Mouse (Mus musculus): ENCODE measurements at regions not wholly inside any gene's neighbourhood (a gene's known extent, or its start where the extent isn't known, plus 50 kb on each side); places are given as distances from the start of the nearest gene placed in this dataset.

DNA sequence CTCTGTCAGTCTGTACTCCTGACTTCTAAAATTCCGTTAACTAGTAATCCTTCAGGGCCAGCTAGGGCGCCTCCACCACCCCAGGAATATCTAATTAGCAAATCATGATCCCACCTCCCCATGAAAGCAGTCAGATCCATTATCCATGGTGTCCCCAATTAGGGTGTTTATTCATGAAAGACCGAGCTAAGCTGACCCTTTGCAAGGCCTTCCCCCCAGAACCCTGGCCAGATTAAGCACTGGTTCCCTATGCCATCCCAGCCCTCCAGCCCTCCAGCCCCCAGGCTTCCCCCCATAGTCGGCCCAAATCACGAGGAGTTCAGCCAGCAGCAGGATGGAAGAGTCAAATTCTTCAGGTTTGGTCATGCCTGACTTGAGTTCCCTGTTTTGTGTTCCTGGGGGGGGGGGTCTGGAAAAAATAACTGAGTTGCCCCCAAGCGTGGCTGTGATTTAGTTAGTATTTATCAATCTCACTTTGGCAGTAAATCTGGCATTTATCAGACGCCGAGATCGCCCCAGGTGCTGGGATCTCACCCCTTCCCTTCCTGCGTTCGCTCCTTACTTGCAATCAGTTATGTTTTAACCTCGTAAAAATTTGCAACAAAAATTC lies 272.7 kb upstream of the Sall1 start:
- 58% methylated on average over 12 of the region's 12 CpGs for WGBS (ENCODE audit: insufficient replicate concordance)
- no peak overlapping the region for H3K27ac ChIP-seq (ENCODE audit: low read length)

DNA sequence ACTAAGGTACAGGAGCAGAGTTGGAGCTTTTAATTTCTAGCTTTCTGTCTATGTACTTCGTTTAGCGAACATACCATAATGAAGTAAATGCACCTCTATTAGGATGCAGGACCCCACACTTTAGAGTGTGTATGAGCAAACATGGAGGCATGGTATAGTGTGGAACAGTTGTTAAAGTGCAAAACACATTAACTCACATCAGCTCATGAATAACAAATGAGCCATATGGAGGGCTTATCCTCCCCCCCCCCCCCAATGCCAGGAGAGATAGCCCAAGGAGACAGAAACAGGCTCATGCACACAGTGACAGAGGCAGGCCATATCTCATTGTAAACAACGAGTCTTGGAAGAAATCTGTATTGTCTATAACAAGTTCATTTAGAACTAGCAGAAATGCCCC lies 270.9 kb upstream of the Sall1 start:
- H3K27me3 ChIP-seq (ENCODE audit: control insufficient read depth, insufficient read depth, low read depth, low read length) = no peaks in the 10 kb centered on the region
- H3K4me3 ChIP-seq (ENCODE audit: low read depth, low read length) = no peak overlapping the region
- H3K9me3 ChIP-seq (replicated peaks; ENCODE audit: control insufficient read depth, low read length) = no peaks in the 10 kb centered on the region
- H3K36me3 ChIP-seq (ENCODE audit: control insufficient read depth, insufficient read depth) = no peaks in the 10 kb centered on the region
- H3K4me1 ChIP-seq (ENCODE audit: control insufficient read depth, low read depth, low read length) = no peaks in the 10 kb centered on the region
- no peak overlapping the region for H3K27ac ChIP-seq (ENCODE audit: low read length)
- no peak overlapping the region for H3K9ac ChIP-seq (ENCODE audit: low read depth, low read length)
- WGBS (ENCODE audit: insufficient replicate concordance) = 65% methylated on average over 3 of the region's 3 CpGs
- ATAC-seq (ENCODE audit: low read depth) = no peak
- H3K4me2 ChIP-seq (ENCODE audit: low read depth, low read length) = no peak overlapping the region

More for the DNA sequence above, 272.7 kb upstream of the Sall1 start:
- Histone ChIP-seq H3K36me3 (ENCODE audit: control insufficient read depth, insufficient read depth) (no peaks in the 10 kb centered on the region), H3K4me3 (ENCODE audit: low read depth, low read length) (no peak overlapping the region), H3K27me3 (ENCODE audit: control insufficient read depth, insufficient read depth, low read depth, low read length) (no peaks in the 10 kb centered on the region), H3K9ac (ENCODE audit: low read depth, low read length) (no peak overlapping the region), H3K4me1 (ENCODE audit: control insufficient read depth, low read depth, low read length) (no peaks in the 10 kb centered on the region), H3K9me3 (replicated peaks; ENCODE audit: control insufficient read depth, low read length) (no peaks in the 10 kb centered on the region), H3K4me2 (ENCODE audit: low read depth, low read length) (no peak overlapping the region)
- ATAC-seq (ENCODE audit: low read depth) = no peak

DNA sequence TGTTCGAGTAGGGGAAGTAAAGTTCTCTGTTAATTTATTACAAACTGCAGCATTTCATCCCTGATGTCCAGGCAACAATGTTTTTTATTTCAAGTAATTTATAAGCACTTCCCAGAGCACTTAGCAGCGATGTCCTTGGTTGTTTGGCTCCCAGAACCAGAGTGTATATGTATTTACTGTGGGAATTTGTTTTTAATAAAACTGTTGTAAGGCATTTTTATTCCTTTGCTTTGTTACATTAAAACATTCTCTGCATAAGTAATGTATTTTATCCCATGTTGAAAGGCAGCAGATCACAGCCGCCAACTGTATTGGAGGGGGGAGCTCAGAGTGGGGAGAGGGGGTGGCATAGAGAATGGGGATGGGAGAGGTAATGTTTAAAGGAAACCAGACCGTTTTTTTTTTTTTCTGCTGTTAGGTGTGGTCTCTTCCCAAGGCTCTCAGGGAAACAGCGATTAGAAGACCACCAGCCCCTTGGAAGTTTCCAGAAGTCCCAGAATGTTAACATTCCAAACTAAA lies 266.8 kb upstream of the Sall1 start:
- 44% methylated on average over 5 of the region's 5 CpGs for WGBS (ENCODE audit: insufficient replicate concordance)
- Histone ChIP-seq H3K4me1 (ENCODE audit: control insufficient read depth, low read depth, low read length) (no peaks in the 10 kb centered on the region), H3K4me2 (ENCODE audit: low read depth, low read length) (no peak overlapping the region)

DNA sequence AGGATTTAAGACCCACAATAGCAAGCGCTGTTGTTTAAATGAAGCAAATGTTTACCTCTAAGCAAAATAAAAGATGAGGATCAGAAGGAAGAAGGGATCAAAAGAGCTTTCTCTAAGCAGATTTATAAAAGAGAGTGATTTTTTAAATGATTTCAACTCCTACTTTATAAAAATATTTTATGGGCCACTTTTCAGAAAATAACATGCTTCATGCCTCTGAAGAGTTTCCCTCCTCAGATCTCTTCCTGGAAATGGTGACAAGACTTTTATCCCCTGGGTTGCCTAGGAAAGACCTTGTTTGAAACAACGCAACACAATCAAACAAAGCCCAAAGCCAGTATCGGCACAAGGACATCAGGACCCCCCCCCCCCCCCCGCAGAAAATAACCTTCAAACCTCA lies 265.6 kb upstream of the Sall1 start:
- no peak overlapping the region for H3K9ac ChIP-seq (ENCODE audit: low read depth, low read length)
- H3K36me3 ChIP-seq (ENCODE audit: control insufficient read depth, insufficient read depth) = no peaks in the 10 kb centered on the region
- H3K27ac ChIP-seq (ENCODE audit: low read length) = no peak overlapping the region
- H3K4me2 ChIP-seq (ENCODE audit: low read depth, low read length) = no peak overlapping the region
- 30% methylated on average over 4 of the region's 4 CpGs for WGBS (ENCODE audit: insufficient replicate concordance)
- no peaks in the 10 kb centered on the region for H3K9me3 ChIP-seq (replicated peaks; ENCODE audit: control insufficient read depth, low read length)
- H3K4me1 ChIP-seq (ENCODE audit: control insufficient read depth, low read depth, low read length) = no peaks in the 10 kb centered on the region
- H3K27me3 ChIP-seq (ENCODE audit: control insufficient read depth, insufficient read depth, low read depth, low read length) = no peaks in the 10 kb centered on the region
- no peak overlapping the region for H3K4me3 ChIP-seq (ENCODE audit: low read depth, low read length)
- no peak for ATAC-seq (ENCODE audit: low read depth)

More for the DNA sequence above, 266.8 kb upstream of the Sall1 start:
- no peaks in the 10 kb centered on the region for H3K9me3 ChIP-seq (replicated peaks; ENCODE audit: control insufficient read depth, low read length)
- no peak overlapping the region for H3K9ac ChIP-seq (ENCODE audit: low read depth, low read length)
- no peaks in the 10 kb centered on the region for H3K36me3 ChIP-seq (ENCODE audit: control insufficient read depth, insufficient read depth)
- H3K4me3 ChIP-seq (ENCODE audit: low read depth, low read length) = no peak overlapping the region
- ATAC-seq (ENCODE audit: low read depth) = no peak
- H3K27ac ChIP-seq (ENCODE audit: low read length) = no peak overlapping the region
- H3K27me3 ChIP-seq (ENCODE audit: control insufficient read depth, insufficient read depth, low read depth, low read length) = no peaks in the 10 kb centered on the region

DNA sequence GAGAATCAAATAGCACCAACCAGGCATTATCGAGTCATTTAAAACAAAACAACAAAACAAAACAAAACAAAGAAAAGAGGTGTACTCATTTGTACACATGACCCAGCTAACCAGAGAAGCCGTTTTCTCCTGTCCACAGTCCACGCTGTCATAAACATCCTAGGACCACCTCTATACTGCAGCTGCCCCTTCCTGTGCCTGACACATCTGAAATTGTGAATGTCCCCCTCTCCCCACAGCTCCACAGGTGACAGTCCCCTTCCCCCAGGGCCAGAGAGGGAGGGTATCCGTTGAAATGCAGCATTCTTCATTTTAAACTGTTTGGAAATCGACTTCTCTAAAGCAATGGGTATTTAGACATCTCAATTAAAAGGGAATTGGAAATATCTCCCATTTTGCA lies 265.0 kb upstream of the Sall1 start:
- no peaks in the 10 kb centered on the region for H3K9me3 ChIP-seq (replicated peaks; ENCODE audit: control insufficient read depth, low read length)
- no peak overlapping the region for H3K4me2 ChIP-seq (ENCODE audit: low read depth, low read length)
- no peak overlapping the region for H3K4me3 ChIP-seq (ENCODE audit: low read depth, low read length)
- no peak overlapping the region for H3K27ac ChIP-seq (ENCODE audit: low read length)
- H3K4me1 ChIP-seq (ENCODE audit: control insufficient read depth, low read depth, low read length) = no peaks in the 10 kb centered on the region
- ATAC-seq (ENCODE audit: low read depth) = no peak
- 31% methylated on average over 5 of the region's 5 CpGs for WGBS (ENCODE audit: insufficient replicate concordance)
- H3K36me3 ChIP-seq (ENCODE audit: control insufficient read depth, insufficient read depth) = no peaks in the 10 kb centered on the region
- no peak overlapping the region for H3K9ac ChIP-seq (ENCODE audit: low read depth, low read length)
- H3K27me3 ChIP-seq (ENCODE audit: control insufficient read depth, insufficient read depth, low read depth, low read length) = no peaks in the 10 kb centered on the region

DNA sequence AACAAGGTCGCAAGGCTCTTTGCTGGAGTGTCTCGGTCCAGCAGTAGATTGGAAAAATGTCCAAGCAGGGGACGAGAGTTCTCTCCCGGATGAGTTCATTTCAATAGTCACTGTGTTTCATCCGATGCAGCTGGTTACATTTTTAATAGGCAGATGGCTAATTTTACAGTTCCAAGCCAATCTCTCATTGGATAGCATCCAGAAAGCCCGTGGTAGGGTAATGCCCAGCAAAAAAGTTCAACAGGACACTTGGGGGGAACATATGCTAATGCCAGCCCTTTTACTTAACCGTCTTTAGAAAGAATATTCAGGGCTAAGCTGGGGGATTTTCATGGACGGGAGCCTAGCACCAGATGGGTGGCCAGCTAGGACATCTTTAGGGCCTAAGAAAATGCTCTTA lies 264.6 kb upstream of the Sall1 start:
- H3K9ac ChIP-seq (ENCODE audit: low read depth, low read length) = no peak overlapping the region
- 59% methylated on average over 8 of the region's 8 CpGs for WGBS (ENCODE audit: insufficient replicate concordance)
- H3K9me3 ChIP-seq (replicated peaks; ENCODE audit: control insufficient read depth, low read length) = no peaks in the 10 kb centered on the region
- no peak overlapping the region for H3K27ac ChIP-seq (ENCODE audit: low read length)
- H3K4me1 ChIP-seq (ENCODE audit: control insufficient read depth, low read depth, low read length) = no peaks in the 10 kb centered on the region
- ATAC-seq (ENCODE audit: low read depth) = no peak
- H3K36me3 ChIP-seq (ENCODE audit: control insufficient read depth, insufficient read depth) = no peaks in the 10 kb centered on the region
- no peak overlapping the region for H3K4me3 ChIP-seq (ENCODE audit: low read depth, low read length)
- no peak overlapping the region for H3K4me2 ChIP-seq (ENCODE audit: low read depth, low read length)
- H3K27me3 ChIP-seq (ENCODE audit: control insufficient read depth, insufficient read depth, low read depth, low read length) = no peaks in the 10 kb centered on the region

DNA sequence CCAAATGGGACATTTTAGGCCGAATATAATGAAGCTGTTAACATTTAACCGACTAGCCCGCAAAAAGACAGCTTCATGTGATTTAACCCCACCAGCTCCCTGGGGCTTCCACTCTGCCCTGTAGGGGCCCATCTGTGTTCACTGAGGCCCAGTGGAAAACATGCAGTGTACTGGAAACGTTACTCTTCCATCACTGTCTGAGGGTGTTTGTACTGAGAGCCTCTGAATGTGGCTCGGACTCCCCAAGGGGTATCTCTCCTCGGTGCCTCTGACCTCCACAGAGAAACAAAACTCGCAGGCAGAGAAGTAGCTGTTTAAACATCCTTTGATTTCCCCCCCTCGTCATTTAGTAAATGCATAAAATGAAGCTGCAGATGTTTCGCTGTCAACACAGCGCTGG lies 263.6 kb upstream of the Sall1 start:
- no peak overlapping the region for H3K9ac ChIP-seq (ENCODE audit: low read depth, low read length)
- no peaks in the 10 kb centered on the region for H3K4me1 ChIP-seq (ENCODE audit: control insufficient read depth, low read depth, low read length)
- H3K4me2 ChIP-seq (ENCODE audit: low read depth, low read length) = no peak overlapping the region
- no peaks in the 10 kb centered on the region for H3K36me3 ChIP-seq (ENCODE audit: control insufficient read depth, insufficient read depth)
- no peak overlapping the region for H3K4me3 ChIP-seq (ENCODE audit: low read depth, low read length)
- no peaks in the 10 kb centered on the region for H3K9me3 ChIP-seq (replicated peaks; ENCODE audit: control insufficient read depth, low read length)
- ATAC-seq (ENCODE audit: low read depth) = no peak
- H3K27me3 ChIP-seq (ENCODE audit: control insufficient read depth, insufficient read depth, low read depth, low read length) = no peaks in the 10 kb centered on the region
- WGBS (ENCODE audit: insufficient replicate concordance) = 55% methylated on average over 10 of the region's 10 CpGs
- no peak overlapping the region for H3K27ac ChIP-seq (ENCODE audit: low read length)

DNA sequence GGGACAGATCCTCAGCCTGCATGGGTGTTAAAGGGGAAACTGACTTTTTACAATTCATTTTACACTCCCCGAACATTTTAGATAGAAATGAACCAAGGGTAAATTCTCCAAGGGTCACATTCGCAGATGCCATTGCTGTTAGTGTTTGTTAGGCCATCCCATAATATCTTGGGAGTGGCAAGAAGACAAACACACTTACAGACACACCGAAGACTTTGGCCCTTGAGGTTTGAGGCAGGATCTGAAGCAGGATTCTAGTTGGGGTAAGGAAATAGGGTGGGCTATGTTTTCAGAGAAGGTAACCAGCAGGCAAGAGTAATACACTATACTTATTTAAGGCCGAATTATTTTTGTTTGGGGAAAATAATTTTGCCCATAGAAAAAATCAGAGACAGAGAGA lies 263.1 kb upstream of the Sall1 start:
- Histone ChIP-seq H3K9ac (ENCODE audit: low read depth, low read length) (no peak overlapping the region), H3K36me3 (ENCODE audit: control insufficient read depth, insufficient read depth) (no peaks in the 10 kb centered on the region), H3K4me3 (ENCODE audit: low read depth, low read length) (no peak overlapping the region)

DNA sequence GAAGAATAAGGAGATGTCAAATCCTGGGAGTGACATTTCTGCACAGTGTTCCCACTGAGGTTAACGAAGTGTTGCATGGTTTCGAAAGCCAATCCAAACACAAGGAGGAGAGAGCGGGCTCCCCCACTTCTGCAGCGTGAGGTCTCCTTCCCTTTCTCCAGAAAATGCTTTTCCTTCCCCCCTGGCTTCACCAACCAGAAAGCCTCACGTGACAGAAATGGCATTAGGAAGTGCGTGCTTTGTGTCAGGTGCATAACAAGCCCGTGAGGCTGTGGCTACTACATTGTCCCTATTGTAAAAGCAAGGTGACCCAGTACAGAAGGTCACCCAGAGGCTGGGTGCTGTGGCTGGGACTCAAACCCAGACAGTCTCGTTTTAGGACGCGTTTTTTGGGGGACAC lies 260.2 kb upstream of the Sall1 start:
- Histone ChIP-seq H3K4me3 (ENCODE audit: low read depth, low read length) (no peak overlapping the region), H3K9ac (ENCODE audit: low read depth, low read length) (no peak overlapping the region), H3K27me3 (ENCODE audit: control insufficient read depth, insufficient read depth, low read depth, low read length) (no peaks in the 10 kb centered on the region), H3K9me3 (replicated peaks; ENCODE audit: control insufficient read depth, low read length) (no peaks in the 10 kb centered on the region), H3K36me3 (ENCODE audit: control insufficient read depth, insufficient read depth) (no peaks in the 10 kb centered on the region), H3K27ac (ENCODE audit: low read length) (no peak overlapping the region), H3K4me1 (ENCODE audit: control insufficient read depth, low read depth, low read length) (no peaks in the 10 kb centered on the region), H3K4me2 (ENCODE audit: low read depth, low read length) (no peak overlapping the region)
- 59% methylated on average over 10 of the region's 10 CpGs for WGBS (ENCODE audit: insufficient replicate concordance)
- ATAC-seq (ENCODE audit: low read depth) = no peak

More for the DNA sequence above, 263.1 kb upstream of the Sall1 start:
- no peaks in the 10 kb centered on the region for H3K9me3 ChIP-seq (replicated peaks; ENCODE audit: control insufficient read depth, low read length)
- H3K27ac ChIP-seq (ENCODE audit: low read length) = no peak overlapping the region
- H3K4me2 ChIP-seq (ENCODE audit: low read depth, low read length) = no peak overlapping the region
- no peaks in the 10 kb centered on the region for H3K4me1 ChIP-seq (ENCODE audit: control insufficient read depth, low read depth, low read length)
- ATAC-seq (ENCODE audit: low read depth) = no peak
- no peaks in the 10 kb centered on the region for H3K27me3 ChIP-seq (ENCODE audit: control insufficient read depth, insufficient read depth, low read depth, low read length)
- WGBS (ENCODE audit: insufficient replicate concordance) = 66% methylated on average over 4 of the region's 4 CpGs
